Mouse (Mus musculus) spleen, adult 2 months (tissue): ENCODE data around the gene Arhgap21. TPM values are rescaled to one million over a fixed set of nuclear protein-coding genes. Genes with fewer than 3 reads are reported as not detected.

ENCODE experiments used
- DNase-seq, 2 experiments: peaks; one replicate each; pipeline versions ENCODE4 v3.0.0 to v3.0.0-alpha.2; 2012 to 2021; ENCODE audit warnings: low spot score in 2 of 2, low read depth in 1 of 2
- H3K27ac ChIP-seq: fragments of 200-500 bp; 2 replicates; pipeline ENCODE4 v1.5.1; 2012; ENCODE audit warnings: low read length, inconsistent platforms; ENCODE audit not compliant: insufficient read depth
- H3K27me3 ChIP-seq: fragments of 200-500 bp; 2 replicates; pipeline ENCODE4 v1.6.1; 2012; ENCODE audit warnings: mild to moderate bottlenecking, moderate library complexity, low read length, inconsistent platforms; ENCODE audit not compliant: control insufficient read depth, insufficient read depth
- H3K36me3 ChIP-seq: fragments of 200-500 bp; 2 replicates; pipeline ENCODE4 v1.6.1; 2012; ENCODE audit warnings: mild to moderate bottlenecking, low read length, inconsistent platforms; ENCODE audit not compliant: control insufficient read depth, insufficient read depth
- H3K4me1 ChIP-seq: fragments of 200-500 bp; 2 replicates; pipeline ENCODE4 v1.6.1; 2011; ENCODE audit warnings: inconsistent platforms; ENCODE audit not compliant: control insufficient read depth, insufficient read depth, insufficient read length
- H3K4me3 ChIP-seq: fragments of 200-500 bp; 2 replicates; pipeline ENCODE4 v1.5.1; 2011; ENCODE audit warnings: mild to moderate bottlenecking, inconsistent platforms; ENCODE audit not compliant: insufficient read depth, insufficient read length; ENCODE audit errors: extremely low read depth
- CTCF ChIP-seq: fragments of 200-500 bp; IDR thresholded peaks from 2 replicates; pipeline ENCODE4 v1.5.1; 2011; ENCODE audit warnings: mild to moderate bottlenecking, inconsistent platforms; ENCODE audit not compliant: insufficient read depth, insufficient read length, insufficient replicate concordance; ENCODE audit errors: extremely low read depth
- POLR2A ChIP-seq: fragments of 200-500 bp; IDR thresholded peaks from 2 replicates; pipeline ENCODE4 v1.6.1; 2011; ENCODE audit warnings: low read depth, low read length, inconsistent platforms
- WGBS: fragments of 180-500 bp; shearing (Covaris S2); methylation state at CpG from one replicate; pipeline ENCODE4 v1.1.7; 2018; 5-methylcytosine and 5-hydroxymethylcytosine counted together
- polyA plus RNA-seq: library from polyadenylated mRNA; depleted of rRNA; stranded (reverse); fragments of >200 nt; gene quantifications from 2 replicates; pipeline ENCODE4 v1.2.3, GENCODE M21; 2012

The Arhgap21 gene
- polyA plus RNA-seq, 1 experiment, result 3.4 TPM

DNA sequence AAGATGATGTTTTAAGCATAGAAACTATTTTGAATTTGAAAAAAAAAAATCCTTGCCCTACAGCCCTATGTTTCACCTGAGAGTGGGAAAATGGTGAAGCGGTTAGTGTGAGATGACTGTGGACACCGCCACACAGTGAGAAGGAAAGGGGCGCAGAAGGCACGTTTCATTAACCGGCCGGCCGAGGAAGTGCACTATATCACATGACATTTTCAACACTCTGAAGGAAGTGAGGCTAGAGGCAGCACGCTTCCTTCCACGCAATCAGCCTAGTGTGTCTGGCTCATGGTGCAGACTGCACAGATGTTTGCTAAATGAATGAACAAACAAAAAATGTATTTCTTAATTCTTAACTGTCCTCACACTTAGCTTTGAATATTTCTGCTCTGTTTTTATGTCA is 69.4 kb downstream of the Arhgap21 start:
- TF ChIP-seq CTCF (no peak), POLR2A (no peak)
- peaks cover 2% of the 10 kb centered on the region; the same call in 1 of the 2 replicates for H3K4me1 ChIP-seq
- 4% methylated on average over 9 of the region's 9 CpGs for WGBS
- DNase-seq, result peak; percentile 30 to 39
- H3K27me3 ChIP-seq, result no peaks in the 10 kb centered on the region
- H3K27ac ChIP-seq, result no peak overlapping the region
- no peaks in the 10 kb centered on the region for H3K36me3 ChIP-seq
- peak overlapping the region; percentile 53 for H3K4me3 ChIP-seq

DNA sequence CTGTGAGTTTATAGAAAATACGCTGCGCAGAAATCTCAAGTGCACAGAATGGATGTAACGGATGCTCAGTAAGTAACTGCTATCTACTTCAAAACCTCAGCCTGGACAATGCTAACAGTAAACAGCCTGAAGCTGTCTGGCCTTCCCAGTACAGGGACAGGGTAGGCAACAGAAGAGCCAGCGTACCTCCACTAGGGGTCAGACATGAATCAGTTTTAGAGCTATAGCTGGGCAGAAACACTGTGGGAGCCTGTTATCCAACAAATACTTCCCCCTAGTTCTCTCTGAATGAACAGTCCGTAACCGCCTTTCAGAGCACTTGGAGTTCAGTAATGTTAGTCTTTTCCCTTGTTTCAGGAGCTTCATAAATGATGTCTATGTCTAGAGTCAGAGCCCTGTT is 70.0 kb downstream of the Arhgap21 start:
- Histone ChIP-seq H3K4me1 (peaks cover 2% of the 10 kb centered on the region; the same call in 1 of the 2 replicates), H3K4me3 (no peak overlapping the region), H3K27me3 (no peaks in the 10 kb centered on the region), H3K36me3 (no peaks in the 10 kb centered on the region), H3K27ac (no peak overlapping the region)
- TF ChIP-seq POLR2A (no peak), CTCF (peak; percentile 70; the same call in 1 of the 2 replicates)
- DNase-seq, result peak; percentile 57 to 69
- WGBS, result 43% methylated on average over 6 of the region's 6 CpGs

DNA sequence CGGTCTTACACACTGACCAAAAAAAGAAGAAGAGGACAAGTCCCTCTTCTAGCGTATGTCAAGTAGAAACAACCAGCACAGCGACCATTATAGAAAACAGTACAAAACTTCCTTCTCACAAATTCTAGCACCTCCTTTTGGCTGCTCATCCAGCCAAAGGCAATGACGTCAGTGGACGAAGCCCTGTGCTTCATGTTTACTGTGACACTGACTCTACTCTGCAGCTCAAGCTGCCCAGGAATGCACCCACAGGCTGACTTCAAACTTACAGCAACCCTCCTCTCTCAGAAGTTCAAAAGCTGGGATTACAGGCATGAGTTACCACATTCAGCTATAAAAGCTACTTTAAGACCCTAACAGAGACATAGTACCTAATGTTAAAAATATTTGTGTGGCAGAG is 72.2 kb downstream of the Arhgap21 start:
- Histone ChIP-seq H3K4me1 (peaks cover 2% of the 10 kb centered on the region; the same call in 1 of the 2 replicates), H3K27me3 (no peaks in the 10 kb centered on the region), H3K27ac (no peak overlapping the region), H3K4me3 (no peak overlapping the region), H3K36me3 (no peaks in the 10 kb centered on the region)
- DNase-seq, result no peak
- 90% methylated on average over 5 of the region's 5 CpGs for WGBS
- TF ChIP-seq CTCF (no peak), POLR2A (no peak)

DNA sequence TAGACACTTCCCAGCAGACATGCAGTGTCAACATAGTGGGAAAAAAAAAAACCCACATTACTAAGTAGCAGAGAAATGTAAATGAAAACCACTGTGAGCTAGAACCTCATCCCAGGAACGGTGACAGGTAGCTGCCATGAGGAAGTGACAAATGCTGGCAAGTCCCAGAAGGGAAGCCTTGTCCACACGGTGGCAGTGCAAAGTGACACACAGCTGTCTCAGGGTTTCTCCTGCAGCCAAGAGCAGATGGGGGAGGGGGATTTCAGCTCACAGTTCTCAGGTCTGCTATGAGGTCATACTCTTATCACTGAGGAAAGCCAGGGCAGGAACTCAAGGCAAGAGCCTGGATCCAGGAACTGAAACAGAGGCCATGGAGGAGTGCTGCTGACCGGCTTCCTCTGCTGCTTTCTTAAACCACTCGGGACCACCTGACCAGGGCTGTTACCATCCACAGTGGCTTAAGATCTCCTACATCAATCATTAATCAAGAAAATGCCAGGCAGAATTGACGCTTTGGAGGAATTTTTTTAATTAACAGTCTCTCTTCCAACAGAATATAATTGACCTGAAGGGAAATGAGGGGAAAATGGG is 74.5 kb downstream of the Arhgap21 start:
- 51% methylated on average over 5 of the region's 5 CpGs for WGBS
- peak in 1 of 2 experiments; percentile 2 for DNase-seq
- no peaks in the 10 kb centered on the region for H3K4me1 ChIP-seq
- no peak overlapping the region for H3K27ac ChIP-seq
- TF ChIP-seq POLR2A, result no peak
- TF ChIP-seq CTCF, result peak; percentile 23; the same call in 1 of the 2 replicates
- H3K27me3 ChIP-seq, result no peaks in the 10 kb centered on the region
- H3K36me3 ChIP-seq, result no peaks in the 10 kb centered on the region
- H3K4me3 ChIP-seq, result no peak overlapping the region

DNA sequence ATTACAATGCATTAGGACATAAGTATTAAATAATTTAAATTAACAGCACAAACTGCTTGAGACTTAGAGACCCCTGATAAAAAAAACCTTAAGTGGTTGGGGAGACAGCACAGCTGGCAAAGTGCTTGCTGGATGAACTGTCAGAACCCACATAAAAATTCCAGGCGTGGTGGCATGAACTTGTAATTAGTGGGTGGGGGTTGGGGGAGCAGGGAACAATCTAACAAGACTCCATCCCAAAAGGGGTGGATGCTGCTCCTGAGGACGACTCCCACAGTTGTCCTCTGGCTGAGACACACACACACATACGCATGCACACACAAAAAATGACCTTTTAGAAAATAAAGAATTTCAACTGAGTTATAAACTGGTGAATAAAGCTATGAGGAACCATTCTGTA is 79.9 kb downstream of the Arhgap21 start:
- Histone ChIP-seq H3K36me3 (no peaks in the 10 kb centered on the region; the same call in 1 of the 2 replicates), H3K27ac (no peak overlapping the region), H3K27me3 (no peaks in the 10 kb centered on the region), H3K4me1 (no peaks in the 10 kb centered on the region), H3K4me3 (no peak overlapping the region)
- no peak for DNase-seq
- TF ChIP-seq CTCF (no peak), POLR2A (no peak)
- WGBS, result 89% methylated on average over 3 of the region's 3 CpGs

DNA sequence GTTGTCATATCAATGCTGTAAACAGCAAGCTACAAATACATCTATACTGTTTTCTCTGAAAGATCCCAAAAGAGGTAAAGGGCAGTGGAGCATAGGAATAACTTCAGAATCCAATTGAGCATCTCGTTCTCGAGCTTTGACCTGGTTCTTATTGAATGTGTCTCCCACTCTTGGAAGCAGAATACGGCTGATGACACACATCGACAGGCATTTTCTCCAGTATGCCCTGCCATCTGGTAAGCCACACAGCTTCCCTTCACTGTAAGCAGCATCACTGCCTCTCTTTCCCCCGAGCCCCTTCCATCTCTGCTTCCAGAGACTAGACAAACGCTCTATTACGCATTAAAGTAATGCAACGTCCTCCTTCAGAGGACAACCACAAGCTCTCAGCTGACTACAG is 85.4 kb downstream of the Arhgap21 start:
- H3K4me1 ChIP-seq, result no peaks in the 10 kb centered on the region
- WGBS, result 90% methylated on average over 8 of the region's 8 CpGs
- TF ChIP-seq CTCF (no peak), POLR2A (no peak)
- peaks cover 5% of the 10 kb centered on the region for H3K36me3 ChIP-seq
- no peak for DNase-seq
- H3K4me3 ChIP-seq, result no peak overlapping the region
- H3K27ac ChIP-seq, result no peak overlapping the region
- H3K27me3 ChIP-seq, result no peaks in the 10 kb centered on the region

DNA sequence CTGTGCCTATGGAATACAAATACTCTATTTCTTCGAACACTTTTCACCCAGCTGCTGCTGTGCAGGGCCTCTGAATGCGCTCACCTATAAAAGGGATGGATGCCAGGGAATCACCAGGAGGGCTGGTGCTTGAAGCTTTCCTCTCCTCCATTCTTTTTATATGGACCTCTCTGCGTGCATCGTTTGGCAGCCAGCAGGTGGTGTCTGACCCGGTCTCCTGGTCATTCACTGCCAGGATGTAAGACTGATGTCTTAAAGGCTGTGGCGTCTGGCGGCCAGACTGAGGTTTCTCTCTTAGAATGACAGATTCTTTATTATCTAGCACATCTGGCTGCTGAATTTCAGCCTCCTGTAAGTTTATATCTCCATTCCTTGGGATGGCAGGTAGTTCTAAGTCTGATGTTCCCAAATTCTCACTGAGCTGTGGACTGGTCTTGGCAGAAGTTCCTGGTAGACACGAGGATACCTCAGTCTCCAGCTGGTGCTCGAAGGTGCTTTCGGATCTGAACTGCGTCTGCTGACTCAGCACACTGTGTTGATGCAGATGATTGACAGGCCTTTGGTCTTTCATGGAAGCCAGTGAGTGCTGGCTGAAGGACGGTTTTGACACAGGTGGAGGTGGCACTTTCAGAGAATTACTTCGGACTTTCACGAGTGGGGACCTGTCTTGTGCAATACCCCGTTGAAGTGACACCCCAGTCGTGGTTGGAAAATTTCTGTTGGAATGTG is 88.6 kb downstream of the Arhgap21 start:
- Histone ChIP-seq H3K27me3 (no peaks in the 10 kb centered on the region), H3K4me1 (no peaks in the 10 kb centered on the region), H3K27ac (no peak overlapping the region), H3K4me3 (no peak overlapping the region), H3K36me3 (peaks cover 5% of the 10 kb centered on the region; the same call in 1 of the 2 replicates)
- no peak for DNase-seq
- TF ChIP-seq POLR2A (no peak), CTCF (no peak)
- 92% methylated on average over 16 of the region's 16 CpGs for WGBS
